Mouse (Mus musculus): ENCODE results near the gene Swap70. TPM values are rescaled to one million over a fixed set of nuclear protein-coding genes. Genes with fewer than 3 reads are reported as not detected.

Gene Swap70
- polyA plus RNA-seq, 1 experiment from 2014 or later, result 17.4 TPM

DNA sequence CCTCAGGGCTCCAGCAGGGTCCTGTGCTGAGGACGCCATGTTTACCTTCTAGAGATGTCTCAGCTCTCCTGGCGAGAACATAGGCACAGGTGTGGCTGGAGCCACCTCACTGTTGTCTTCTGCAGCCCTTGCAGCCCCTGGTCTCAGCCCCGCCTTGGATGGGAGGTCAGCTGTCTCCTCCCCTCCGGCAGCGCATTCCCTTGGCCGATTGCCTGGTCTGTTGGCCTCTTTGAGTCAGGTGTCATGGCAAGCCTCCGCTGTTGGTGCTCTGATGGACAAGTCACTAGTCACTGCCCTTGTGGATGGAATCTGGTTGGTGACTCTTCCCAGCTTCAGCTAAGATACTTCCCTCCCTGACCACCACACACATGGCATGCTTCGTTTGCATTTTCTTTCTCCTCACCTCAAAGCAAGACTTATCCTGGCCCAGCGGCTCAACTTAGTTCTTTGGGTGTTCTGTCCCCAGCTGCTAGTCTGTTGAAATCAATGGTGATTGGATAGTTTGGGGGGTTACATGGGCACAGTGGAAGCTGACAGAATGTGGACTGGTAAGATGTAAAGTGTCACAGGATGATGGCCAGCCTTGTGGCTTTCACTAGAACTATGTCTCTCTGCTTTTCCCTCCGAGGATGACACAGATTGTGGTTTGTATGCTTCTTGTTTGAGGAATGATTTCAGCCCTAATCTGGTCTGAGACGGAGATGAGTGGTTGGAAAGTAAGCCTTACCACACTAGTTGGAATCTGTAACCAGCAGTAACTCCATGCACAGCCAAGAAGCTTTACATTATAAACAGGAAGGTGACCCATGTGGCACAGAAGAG, 60.1 kb downstream of the Swap70 start:
- ATAC-seq, result no peak
- Histone ChIP-seq H3K4me2 (no peak overlapping the region), H3K36me3 (peaks cover 56% of the 10 kb centered on the region), H3K4me1 (no peaks in the 10 kb centered on the region), H3K9ac (no peak overlapping the region), H3K27me3 (replicated peaks) (no peaks in the 10 kb centered on the region), H3K4me3 (no peak overlapping the region), H3K9me3 (replicated peaks) (no peaks in the 10 kb centered on the region), H3K27ac (no peak overlapping the region)
- WGBS (ENCODE audit: insufficient replicate concordance), result 81% methylated on average over 11 of the region's 11 CpGs

DNA sequence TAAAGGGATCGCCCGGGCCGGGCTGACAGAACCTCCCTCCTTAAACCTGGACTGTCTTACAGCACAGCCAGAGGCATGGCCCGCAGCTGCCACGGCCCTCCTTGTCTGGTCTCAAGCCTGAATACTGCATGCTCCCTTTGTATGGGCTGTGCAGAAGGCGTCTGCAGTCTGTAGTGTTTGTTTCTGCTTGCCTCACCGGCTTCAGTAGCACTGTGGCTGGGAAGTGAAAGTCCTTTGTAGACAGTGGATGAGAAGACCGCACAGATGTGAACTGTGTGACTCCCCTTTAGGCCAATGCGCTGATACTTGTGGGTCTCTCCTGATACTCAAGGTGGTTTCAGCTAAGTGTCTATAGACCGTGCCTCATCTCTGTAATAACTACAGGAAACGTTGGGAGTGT, 61.3 kb downstream of the Swap70 start:
- Histone ChIP-seq H3K4me1 (peaks cover 9% of the 10 kb centered on the region), H3K27me3 (replicated peaks) (no peaks in the 10 kb centered on the region), H3K36me3 (peaks cover 47% of the 10 kb centered on the region), H3K27ac (no peak overlapping the region), H3K9me3 (replicated peaks) (no peaks in the 10 kb centered on the region), H3K9ac (no peak overlapping the region), H3K4me3 (no peak overlapping the region), H3K4me2 (no peak overlapping the region)
- ATAC-seq, result no peak
- WGBS (ENCODE audit: insufficient replicate concordance), result 70% methylated on average over 11 of the region's 11 CpGs

DNA sequence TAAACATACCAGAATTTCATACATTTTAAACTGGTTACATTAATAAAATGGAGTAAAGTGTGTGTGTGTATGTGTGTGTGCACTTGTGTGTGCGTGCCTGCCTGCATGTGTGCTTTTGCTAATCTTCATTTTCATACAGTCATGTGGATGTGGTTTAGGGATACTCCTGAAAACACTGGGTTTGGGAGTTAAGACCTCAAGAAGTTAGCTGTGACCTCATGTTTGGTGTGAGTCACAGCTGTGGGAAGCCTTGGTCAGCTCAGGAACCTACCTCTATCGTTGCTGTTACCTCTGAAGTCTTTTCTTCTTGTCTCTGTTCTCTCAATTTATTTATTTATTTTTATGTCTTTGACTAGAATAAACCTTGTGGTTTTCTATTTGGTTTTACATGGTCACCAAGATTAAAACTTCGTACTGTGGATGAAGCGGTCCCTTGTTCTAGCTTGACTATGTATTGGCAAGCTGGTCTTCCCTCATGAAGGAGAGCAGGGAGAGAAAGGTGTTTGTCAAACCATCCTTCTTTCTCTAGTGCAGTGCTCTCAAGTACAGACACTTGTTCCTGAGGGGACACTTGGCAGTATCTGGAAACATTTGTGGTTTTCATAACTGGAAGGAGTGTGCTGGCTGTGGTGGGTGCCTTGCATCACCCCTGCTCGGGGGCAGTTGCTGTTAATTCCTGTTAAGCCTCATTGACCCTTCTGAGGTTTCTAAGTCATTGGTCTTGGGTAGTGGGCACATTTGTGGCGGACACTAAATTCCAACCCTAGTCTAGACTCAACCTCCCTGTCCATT, 62.2 kb downstream of the Swap70 start:
- Histone ChIP-seq H3K9ac (no peak overlapping the region), H3K4me3 (no peak overlapping the region), H3K4me2 (no peak overlapping the region), H3K36me3 (peaks cover 38% of the 10 kb centered on the region), H3K9me3 (replicated peaks) (no peaks in the 10 kb centered on the region), H3K27ac (no peak overlapping the region), H3K4me1 (peaks cover 11% of the 10 kb centered on the region), H3K27me3 (replicated peaks) (no peaks in the 10 kb centered on the region)
- WGBS (ENCODE audit: insufficient replicate concordance), result 67% methylated on average over 6 of the region's 6 CpGs
- no peak for ATAC-seq

DNA sequence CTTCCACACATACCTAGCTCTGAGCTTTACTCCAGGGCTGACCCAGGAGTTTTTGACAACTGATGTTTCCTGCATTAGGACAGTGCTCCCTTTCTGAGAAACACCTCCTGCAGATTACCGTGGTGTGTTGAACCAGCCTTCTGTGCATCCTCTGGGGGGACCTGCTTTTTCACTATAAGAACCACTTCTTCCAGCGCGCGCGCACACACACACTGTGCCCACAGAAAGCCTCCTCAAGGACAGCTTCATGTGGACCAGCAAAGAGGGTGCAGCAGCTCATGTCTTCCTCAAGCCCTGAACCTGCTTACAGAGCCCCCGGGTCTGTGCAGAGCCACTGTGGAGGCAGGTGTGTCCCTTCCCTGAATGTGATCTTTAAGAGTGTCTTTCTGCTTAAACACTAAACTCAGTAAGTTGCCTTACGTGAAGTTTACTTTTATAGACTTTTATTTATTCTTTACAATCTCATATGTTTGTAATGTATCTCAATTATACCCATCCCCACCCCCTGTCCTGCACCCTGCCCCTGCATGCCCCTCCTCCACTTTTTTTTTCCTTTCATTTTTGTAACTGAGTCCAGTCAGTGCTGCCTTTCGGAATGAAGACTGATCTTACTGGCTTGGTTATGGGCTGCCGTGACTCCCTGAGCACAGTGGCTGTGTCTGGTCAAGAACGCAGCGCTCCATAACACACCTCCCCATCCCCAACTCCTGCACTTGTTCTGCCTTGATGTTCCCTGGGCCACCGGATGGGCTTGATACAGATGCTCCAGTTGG, 63.8 kb downstream of the Swap70 start:
- peaks cover 11% of the 10 kb centered on the region for H3K4me1 ChIP-seq
- H3K4me2 ChIP-seq, result no peak overlapping the region
- no peak overlapping the region for H3K9ac ChIP-seq
- H3K36me3 ChIP-seq, result peaks cover 22% of the 10 kb centered on the region
- no peaks in the 10 kb centered on the region for H3K27me3 ChIP-seq (replicated peaks)
- no peak overlapping the region for H3K27ac ChIP-seq
- ATAC-seq, result no peak
- H3K9me3 ChIP-seq (replicated peaks), result no peaks in the 10 kb centered on the region
- H3K4me3 ChIP-seq, result no peak overlapping the region
- WGBS (ENCODE audit: insufficient replicate concordance), result 81% methylated on average over 12 of the region's 12 CpGs

DNA sequence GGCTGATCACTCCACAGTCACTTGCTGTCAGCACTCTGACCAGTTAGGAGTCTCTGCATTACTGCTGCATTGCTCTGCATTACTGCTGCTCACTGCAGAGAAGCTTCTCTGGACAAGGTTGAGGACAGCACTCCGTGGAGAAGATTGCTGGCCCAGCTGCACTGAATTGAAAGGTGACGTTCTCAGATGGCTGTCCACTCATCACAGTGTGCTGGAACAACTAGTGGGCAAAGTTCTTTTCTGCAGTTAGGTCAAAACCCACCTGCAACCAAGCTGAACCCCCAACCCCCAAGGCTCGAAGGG, 64.3 kb downstream of the Swap70 start:
- Histone ChIP-seq H3K9me3 (replicated peaks) (no peaks in the 10 kb centered on the region), H3K27me3 (replicated peaks) (no peaks in the 10 kb centered on the region), H3K9ac (no peak overlapping the region), H3K4me1 (peaks cover 11% of the 10 kb centered on the region), H3K4me3 (no peak overlapping the region), H3K36me3 (peaks cover 18% of the 10 kb centered on the region), H3K4me2 (no peak overlapping the region), H3K27ac (no peak overlapping the region)
- 67% methylated on average over 3 of the region's 3 CpGs for WGBS (ENCODE audit: insufficient replicate concordance)
- no peak for ATAC-seq

DNA sequence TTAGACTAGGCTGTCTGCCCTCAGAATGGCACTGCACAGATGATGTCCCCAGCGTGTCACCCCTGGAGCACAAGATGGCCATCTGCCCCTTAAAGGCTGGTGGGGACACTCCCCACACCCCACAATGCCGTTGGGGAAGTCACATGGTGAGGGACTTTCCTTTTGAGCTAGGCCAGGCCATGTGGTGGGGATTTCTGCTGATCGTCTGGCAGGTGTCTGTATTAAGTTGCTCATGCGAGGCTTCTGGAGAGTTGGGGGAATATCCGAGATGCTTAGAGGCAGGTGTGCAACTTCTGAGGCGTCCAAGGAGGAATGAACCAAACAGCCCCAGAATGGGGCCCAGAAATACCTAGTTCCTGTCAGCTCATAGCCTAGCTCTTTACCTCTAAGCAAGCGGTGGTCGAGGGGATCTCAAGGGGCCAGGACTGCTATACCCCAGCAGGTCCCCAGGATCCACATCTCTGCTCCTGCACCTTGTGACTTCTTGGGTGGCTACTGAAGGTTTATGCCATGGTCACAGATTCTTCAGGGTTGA, 64.8 kb downstream of the Swap70 start:
- no peak for ATAC-seq
- 65% methylated on average over 8 of the region's 8 CpGs for WGBS (ENCODE audit: insufficient replicate concordance)
- H3K9ac ChIP-seq, result no peak overlapping the region
- no peak overlapping the region for H3K4me3 ChIP-seq
- H3K36me3 ChIP-seq, result peaks cover 14% of the 10 kb centered on the region
- H3K27me3 ChIP-seq (replicated peaks), result no peaks in the 10 kb centered on the region
- no peaks in the 10 kb centered on the region for H3K9me3 ChIP-seq (replicated peaks)
- H3K4me2 ChIP-seq, result no peak overlapping the region
- no peak overlapping the region for H3K27ac ChIP-seq
- H3K4me1 ChIP-seq, result peaks cover 11% of the 10 kb centered on the region

DNA sequence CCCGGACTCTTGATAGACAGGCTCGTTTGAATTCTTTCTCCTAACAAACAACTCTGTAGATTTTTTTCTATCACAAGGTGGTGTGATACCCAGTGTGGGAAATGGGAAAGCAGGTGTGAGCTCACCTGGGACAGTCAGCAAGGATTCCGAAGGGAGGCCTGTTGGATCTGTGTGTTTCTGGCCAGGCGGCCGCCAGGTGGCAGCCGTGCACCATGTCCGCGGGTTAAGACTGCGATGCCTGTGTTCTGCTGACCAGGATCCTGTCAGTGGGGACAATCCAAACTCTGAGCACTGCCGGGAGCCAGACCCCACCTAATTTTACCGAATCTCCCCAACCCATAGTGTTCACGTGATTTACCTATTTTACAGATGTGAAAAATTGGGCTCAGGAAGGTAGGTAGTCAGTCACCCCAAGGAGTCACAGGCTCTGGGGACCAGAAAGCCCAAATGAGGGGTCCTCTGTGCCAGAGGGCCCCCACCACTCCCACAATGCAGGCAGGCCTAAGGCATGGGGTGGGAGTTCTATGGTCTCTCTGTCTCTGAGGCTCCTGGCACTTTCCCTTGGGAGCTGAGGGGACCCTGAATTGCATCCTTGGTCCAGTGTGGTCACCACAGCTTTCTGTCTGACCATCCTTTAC, 65.4 kb downstream of the Swap70 start:
- H3K4me3 ChIP-seq, result no peak overlapping the region
- H3K4me2 ChIP-seq, result no peak overlapping the region
- H3K27ac ChIP-seq, result no peak overlapping the region

DNA sequence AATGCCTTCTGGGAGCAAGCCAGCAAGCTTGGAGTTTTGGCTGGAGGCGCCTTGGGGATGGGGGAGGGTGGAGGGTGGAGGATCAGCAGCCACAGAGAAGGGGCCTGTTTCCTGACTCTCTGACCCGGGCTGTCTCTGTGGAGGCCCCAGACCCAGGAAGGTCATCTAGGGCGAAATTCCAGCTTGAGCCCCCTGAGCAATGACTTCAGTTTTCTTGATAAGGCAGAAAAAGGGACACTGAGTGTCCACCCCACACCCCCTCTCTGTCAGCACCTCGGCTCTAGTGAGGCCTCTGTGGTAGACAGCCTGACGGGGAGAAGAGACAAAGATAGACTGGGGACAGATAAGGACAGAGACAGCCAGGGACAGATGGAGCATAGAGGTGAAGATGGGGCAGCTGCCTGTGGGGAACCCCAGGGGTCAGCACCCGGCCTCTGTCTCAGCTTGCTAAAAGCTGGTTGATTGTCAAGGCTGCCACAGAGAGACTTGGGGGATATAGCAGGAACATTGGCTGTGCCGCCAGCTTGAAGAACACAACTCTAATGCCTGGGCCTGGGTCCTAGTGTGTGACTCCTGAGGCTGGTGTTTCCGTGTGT, 66.1 kb downstream of the Swap70 start:
- Histone ChIP-seq H3K36me3 (peaks cover 2% of the 10 kb centered on the region), H3K9me3 (replicated peaks) (no peaks in the 10 kb centered on the region), H3K27ac (no peak overlapping the region), H3K9ac (no peak overlapping the region), H3K27me3 (replicated peaks) (no peaks in the 10 kb centered on the region), H3K4me3 (no peak overlapping the region), H3K4me2 (no peak overlapping the region), H3K4me1 (peaks cover 11% of the 10 kb centered on the region)
- ATAC-seq, result peak; percentile 54
- WGBS (ENCODE audit: insufficient replicate concordance), result 25% methylated on average over 8 of the region's 8 CpGs

More for the DNA sequence above, 65.4 kb downstream of the Swap70 start:
- peak; percentile 50; the same call in 1 of the 2 replicates for ATAC-seq
- Histone ChIP-seq H3K4me1 (peaks cover 11% of the 10 kb centered on the region), H3K36me3 (peaks cover 7% of the 10 kb centered on the region), H3K9ac (no peak overlapping the region), H3K27me3 (replicated peaks) (no peaks in the 10 kb centered on the region), H3K9me3 (replicated peaks) (no peaks in the 10 kb centered on the region)
- 14% methylated on average over 12 of the region's 12 CpGs for WGBS (ENCODE audit: insufficient replicate concordance)

DNA sequence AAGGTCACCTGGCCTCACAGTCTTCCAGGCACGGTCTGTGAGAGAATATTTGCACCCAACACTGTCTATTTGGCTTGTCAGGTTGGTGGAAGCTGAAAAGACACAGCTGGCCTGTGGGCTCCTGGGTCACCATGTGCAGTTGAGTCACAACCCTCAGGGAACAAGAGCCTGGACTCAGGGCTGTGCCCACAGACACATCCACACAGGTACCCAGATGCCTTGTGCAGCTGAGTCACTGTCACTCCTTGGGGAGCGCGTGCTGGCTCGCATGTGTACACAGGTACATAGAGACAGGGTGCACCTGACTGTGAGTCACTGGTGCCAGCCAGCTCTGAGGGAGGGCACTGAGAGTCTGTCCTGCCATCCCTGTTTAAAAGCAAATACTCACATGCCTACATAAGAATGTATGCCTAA, 66.7 kb downstream of the Swap70 start:
- H3K4me3 ChIP-seq, result no peak overlapping the region
- ATAC-seq, result no peak; the same call in 1 of the 2 replicates
- no peaks in the 10 kb centered on the region for H3K36me3 ChIP-seq
- H3K9me3 ChIP-seq (replicated peaks), result no peaks in the 10 kb centered on the region
- H3K27ac ChIP-seq, result no peak overlapping the region
- peaks cover 11% of the 10 kb centered on the region for H3K4me1 ChIP-seq
- 80% methylated on average over 4 of the region's 4 CpGs for WGBS (ENCODE audit: insufficient replicate concordance)
- no peak overlapping the region for H3K9ac ChIP-seq
- H3K4me2 ChIP-seq, result no peak overlapping the region
- no peaks in the 10 kb centered on the region for H3K27me3 ChIP-seq (replicated peaks)

DNA sequence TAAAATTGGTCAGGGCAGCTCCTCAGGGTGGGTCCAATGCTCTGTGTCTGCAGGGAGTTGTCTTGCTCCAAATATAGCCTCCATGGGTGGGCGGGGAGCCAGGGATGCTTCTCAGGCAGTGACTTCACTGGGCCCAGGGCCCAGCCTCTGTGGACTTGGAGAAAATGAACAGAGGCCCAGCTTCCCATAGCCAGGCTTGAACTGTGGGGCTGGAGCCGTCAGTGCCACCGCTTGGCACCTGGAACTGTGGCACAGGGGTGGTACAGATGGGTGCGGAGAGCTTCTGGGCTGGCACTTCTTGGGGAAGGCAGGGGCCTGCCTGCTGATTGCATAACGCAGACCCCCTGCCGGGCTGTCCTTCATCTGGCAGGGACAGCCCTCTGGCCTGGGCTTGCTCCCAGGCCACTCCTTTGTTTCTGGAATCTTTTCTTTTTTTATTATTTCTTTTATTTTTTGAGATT, 67.2 kb downstream of the Swap70 start:
- H3K36me3 ChIP-seq, result no peaks in the 10 kb centered on the region
- H3K27ac ChIP-seq, result no peak overlapping the region
- WGBS (ENCODE audit: insufficient replicate concordance), result 71% methylated on average over 6 of the region's 6 CpGs
- no peak overlapping the region for H3K9ac ChIP-seq
- H3K4me1 ChIP-seq, result peaks cover 11% of the 10 kb centered on the region
- H3K9me3 ChIP-seq (replicated peaks), result no peaks in the 10 kb centered on the region
- H3K27me3 ChIP-seq (replicated peaks), result no peaks in the 10 kb centered on the region
- no peak overlapping the region for H3K4me3 ChIP-seq
- no peak for ATAC-seq
- no peak overlapping the region for H3K4me2 ChIP-seq

DNA sequence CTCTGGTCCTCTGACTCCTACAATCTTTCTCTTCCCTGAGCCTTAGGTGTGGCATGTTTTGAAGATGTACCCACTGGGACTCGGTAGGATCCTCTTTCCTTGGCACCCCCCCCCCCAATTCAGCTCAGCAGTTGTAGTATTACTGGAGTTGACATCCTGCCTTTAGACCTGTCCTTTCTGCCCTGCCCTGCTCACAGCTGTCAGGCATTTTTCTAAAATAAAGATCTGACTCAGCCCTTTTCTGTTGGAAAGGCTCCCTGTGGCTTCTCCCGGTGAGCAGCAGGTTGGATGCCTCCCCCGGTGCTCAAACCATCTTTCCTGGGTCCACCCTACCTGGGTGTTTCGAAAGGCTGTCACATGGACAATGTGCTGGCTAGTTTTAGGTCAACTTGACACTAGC, 68.1 kb downstream of the Swap70 start:
- no peak overlapping the region for H3K9ac ChIP-seq
- H3K9me3 ChIP-seq (replicated peaks), result no peaks in the 10 kb centered on the region
- peaks cover 11% of the 10 kb centered on the region for H3K4me1 ChIP-seq
- no peaks in the 10 kb centered on the region for H3K27me3 ChIP-seq (replicated peaks)
- H3K4me2 ChIP-seq, result no peak overlapping the region
- 64% methylated on average over 4 of the region's 4 CpGs for WGBS (ENCODE audit: insufficient replicate concordance)
- ATAC-seq, result no peak
- no peaks in the 10 kb centered on the region for H3K36me3 ChIP-seq
- no peak overlapping the region for H3K27ac ChIP-seq
- no peak overlapping the region for H3K4me3 ChIP-seq
